Mouse (Mus musculus): ENCODE data around the gene Lrg1. TPM values are rescaled to one million over a fixed set of nuclear protein-coding genes. Genes with fewer than 3 reads are reported as not detected.
"Not testable (repeated sequence)": the region's sequence is repeated elsewhere in the genome, so short reads cannot be mapped to it uniquely, and the experiment has no call there.

The Lrg1 gene
- total RNA-seq, 2 experiments from 2014 or later = 0.49 to 0.79 TPM

- no peak for DNase-seq (ENCODE audit: extremely low spot score in 1 of 2, low spot score in 2 of 2)
- intact Hi-C loops (cut with DNase I) = no loop called here
These were observed 5.6 kb downstream of the Lrg1 start for GRCm38 (mm10) chr17:56116193-56116592.

DNA sequence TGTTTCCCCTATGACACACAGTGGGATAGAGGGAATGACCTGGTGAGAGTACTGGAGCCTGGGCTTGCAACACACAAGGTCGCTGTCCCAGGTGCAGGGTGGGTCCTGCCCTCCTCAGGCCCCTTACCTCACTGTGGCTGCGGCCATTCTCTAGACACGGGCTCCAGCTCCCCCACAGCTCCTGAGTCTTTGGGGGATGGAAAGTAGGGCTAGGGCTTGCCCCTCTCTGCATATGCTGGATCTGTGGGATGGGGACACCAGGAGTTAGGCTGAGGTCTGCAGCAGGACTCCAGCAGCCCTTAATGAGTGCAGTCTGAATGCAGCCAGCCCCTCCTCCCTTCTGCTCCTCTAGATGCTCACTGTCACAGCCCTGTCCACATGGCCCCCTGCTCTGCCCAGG, 9.1 kb downstream of the Lrg1 start:
- DNase-seq (ENCODE audit: extremely low spot score in 1 of 2, low spot score in 2 of 2) = no peak
- intact Hi-C loops (cut with DNase I) = no loop called here

GRCm38 (mm10) chr17:56111864-56112263, 9.9 kb downstream of the Lrg1 start:
- DNase-seq (ENCODE audit: extremely low spot score in 1 of 2, low spot score in 2 of 2) = peak in 1 of 2 experiments; percentile 73
- intact Hi-C loops (cut with DNase I) = no loop called here

DNA sequence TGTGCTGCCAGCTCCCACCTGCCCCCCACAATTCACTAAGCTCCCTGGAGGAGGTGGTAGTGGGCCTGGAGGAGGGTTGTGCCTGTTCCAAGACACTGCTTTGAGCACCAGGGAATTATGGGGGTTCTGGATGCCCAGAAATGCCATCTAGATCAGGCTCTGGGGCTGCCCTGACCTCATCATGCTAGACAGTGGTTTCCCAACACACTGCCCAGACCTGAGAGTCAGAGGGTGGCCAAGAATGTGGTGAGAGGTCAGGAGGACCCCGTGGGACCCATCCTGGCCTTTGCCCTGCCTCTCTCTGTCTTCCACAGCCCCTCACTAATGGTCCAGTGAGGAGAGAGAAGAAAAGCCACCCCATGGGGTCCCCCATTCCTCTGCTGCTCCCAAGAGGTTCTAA, 10.8 kb downstream of the Lrg1 start:
- intact Hi-C loops (cut with DNase I) = no loop called here
- no peak for DNase-seq (ENCODE audit: extremely low spot score in 1 of 2, low spot score in 2 of 2)

GRCm38 (mm10) chr17:56110571-56110970, 11.2 kb downstream of the Lrg1 start:
- DNase-seq (ENCODE audit: extremely low spot score in 1 of 2, low spot score in 2 of 2) = no peak
- intact Hi-C loops (cut with DNase I) = no loop called here

DNA sequence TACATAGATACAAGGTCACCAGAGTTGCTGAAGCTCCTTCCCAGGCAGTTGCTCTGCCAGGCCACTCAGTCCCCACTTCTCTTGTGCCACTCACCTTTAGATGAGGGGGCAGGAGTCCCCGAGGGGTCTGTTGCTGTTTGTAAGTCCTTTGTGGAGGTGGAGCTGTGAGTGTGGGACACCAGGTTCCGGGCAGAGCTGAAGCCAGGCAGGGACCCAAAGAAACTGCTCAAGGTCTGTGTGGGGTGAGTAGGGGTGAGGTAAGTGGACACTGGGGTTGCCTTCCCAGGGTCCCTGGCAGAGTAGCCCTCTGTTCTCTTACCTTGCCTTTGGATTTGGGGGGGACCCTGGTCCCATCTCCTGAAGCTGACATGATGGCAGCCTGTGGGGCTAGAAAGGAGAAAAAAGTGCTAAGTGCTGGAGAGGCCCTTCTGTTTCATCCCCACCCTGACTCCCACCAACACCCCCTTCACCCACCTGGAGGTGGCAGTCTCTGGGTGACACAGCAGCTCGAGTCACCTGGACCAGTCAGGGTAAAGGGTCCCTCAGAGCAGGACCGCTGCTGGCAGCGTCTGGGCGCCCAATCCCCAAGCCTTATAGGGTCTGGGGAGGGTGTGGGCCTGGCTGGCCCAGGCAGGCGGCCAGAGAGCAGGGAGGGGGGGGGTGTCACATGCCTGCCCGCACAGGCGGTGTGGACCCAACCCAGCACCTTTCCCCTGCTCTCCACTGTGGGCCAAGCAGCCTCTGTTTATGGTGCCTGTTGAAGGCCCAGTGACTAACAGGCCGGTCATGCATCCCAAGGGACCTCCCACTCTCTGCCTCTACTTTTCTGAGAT, 12.4 kb downstream of the Lrg1 start, which contains the start of gene Plin4:
Gene Plin4 (minus strand): TSS at position 585 of the 833 bp plus-strand sequence.
- DNase-seq (ENCODE audit: extremely low spot score in 1 of 2, low spot score in 2 of 2) = no peak
- intact Hi-C loops (cut with DNase I) = no loop called here

- intact Hi-C loops (cut with DNase I) = no loop called here
- DNase-seq (ENCODE audit: extremely low spot score in 1 of 2, low spot score in 2 of 2) = no peak
These were observed 13.3 kb downstream of the Lrg1 start for GRCm38 (mm10) chr17:56108334-56109044.

GRCm38 (mm10) chr17:56107736-56108135, 14.1 kb downstream of the Lrg1 start:
- intact Hi-C loops (cut with DNase I) = no loop called here

GRCm38 (mm10) chr17:56106981-56107380, 14.8 kb downstream of the Lrg1 start:
- intact Hi-C loops (cut with DNase I) = no loop called here
- no peak for DNase-seq (ENCODE audit: extremely low spot score in 1 of 2, low spot score in 2 of 2)

More at GRCm38 (mm10) chr17:56107736-56108135, 14.1 kb downstream of the Lrg1 start:
- no peak for DNase-seq (ENCODE audit: extremely low spot score in 1 of 2, low spot score in 2 of 2)

DNA sequence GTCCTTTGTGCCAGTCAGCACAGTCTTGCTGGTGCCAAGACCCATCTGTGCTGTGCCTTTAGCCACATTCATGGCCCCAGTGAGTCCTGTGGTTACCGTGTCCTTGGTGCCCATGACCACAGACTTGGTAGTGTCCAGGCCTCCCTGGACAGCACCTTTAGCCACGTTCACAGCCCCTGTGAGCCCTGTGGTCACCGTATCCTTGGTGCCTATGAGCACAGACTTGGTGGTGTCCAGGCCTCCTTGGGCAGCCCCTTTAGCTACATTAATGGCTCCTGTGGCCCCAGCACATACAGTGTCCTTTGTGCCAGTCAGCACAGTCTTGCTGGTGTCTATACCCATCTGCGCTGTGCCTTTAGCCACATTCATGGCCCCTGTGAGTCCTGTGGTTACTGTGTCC, 15.4 kb downstream of the Lrg1 start:
- intact Hi-C loops (cut with DNase I); DNase-seq (ENCODE audit: extremely low spot score in 1 of 2, low spot score in 2 of 2): not testable (repeated sequence)

DNA sequence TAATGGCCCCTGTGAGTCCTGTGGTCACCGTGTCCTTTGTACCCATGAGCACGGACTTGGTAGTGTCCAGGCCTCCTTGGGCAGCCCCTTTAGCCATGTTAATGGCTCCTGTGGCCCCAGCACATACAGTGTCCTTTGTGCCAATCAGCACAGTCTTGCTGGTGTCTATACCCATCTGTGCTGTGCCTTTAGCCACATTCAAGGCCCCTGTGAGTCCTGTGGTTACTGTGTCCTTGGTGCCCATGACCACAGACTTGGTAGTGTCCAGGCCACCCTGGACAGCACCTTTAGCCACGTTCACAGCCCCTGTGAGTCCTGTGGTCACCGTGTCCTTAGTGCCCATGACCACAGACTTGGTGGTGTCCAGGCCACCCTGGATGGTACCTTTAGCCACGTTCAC, 17.0 kb downstream of the Lrg1 start:
- intact Hi-C loops (cut with DNase I); DNase-seq (ENCODE audit: extremely low spot score in 1 of 2, low spot score in 2 of 2): not testable (repeated sequence)

- intact Hi-C loops (cut with DNase I) = no loop called here
- no peak for DNase-seq (ENCODE audit: extremely low spot score in 1 of 2, low spot score in 2 of 2)
These were observed 18.1 kb downstream of the Lrg1 start for GRCm38 (mm10) chr17:56103465-56104285.

- intact Hi-C loops (cut with DNase I) = no loop called here
- DNase-seq (ENCODE audit: extremely low spot score in 1 of 2, low spot score in 2 of 2) = no peak
These were observed 18.9 kb downstream of the Lrg1 start for GRCm38 (mm10) chr17:56102927-56103326.

- intact Hi-C loops (cut with DNase I) = no loop called here
- no peak for DNase-seq (ENCODE audit: extremely low spot score in 1 of 2, low spot score in 2 of 2)
These were observed 19.6 kb downstream of the Lrg1 start for GRCm38 (mm10) chr17:56102158-56102557.

- intact Hi-C loops (cut with DNase I) = no loop called here
These were observed 21.0 kb downstream of the Lrg1 start for GRCm38 (mm10) chr17:56100811-56101210.

GRCm38 (mm10) chr17:56098711-56099572, 22.9 kb downstream of the Lrg1 start:
- intact Hi-C loops (cut with DNase I) = no loop called here

More at GRCm38 (mm10) chr17:56100811-56101210, 21.0 kb downstream of the Lrg1 start:
- DNase-seq (ENCODE audit: extremely low spot score in 1 of 2, low spot score in 2 of 2) = no peak

DNA sequence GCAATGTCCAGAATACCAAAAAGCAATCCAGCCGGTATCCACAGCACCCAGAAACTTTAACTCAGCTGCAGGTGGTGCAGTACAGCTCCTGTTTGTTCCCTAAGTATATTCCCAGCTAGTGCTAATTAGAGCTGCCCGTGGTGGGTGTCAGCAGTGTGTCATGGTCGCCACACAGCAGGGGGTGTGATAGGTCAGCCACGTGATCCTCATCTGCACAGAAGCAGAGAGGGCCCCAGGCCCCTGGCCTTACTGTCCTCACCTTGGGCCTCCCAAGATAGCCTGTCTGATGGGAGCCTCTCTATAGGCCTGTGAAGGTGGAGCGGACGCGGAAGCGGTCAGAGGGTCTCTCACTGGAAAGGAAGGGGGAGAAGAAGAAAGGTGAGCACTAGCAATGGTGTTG, 23.6 kb downstream of the Lrg1 start:
- no peak for DNase-seq (ENCODE audit: extremely low spot score in 1 of 2, low spot score in 2 of 2)
- intact Hi-C loops (cut with DNase I) = no loop called here

More at GRCm38 (mm10) chr17:56098711-56099572, 22.9 kb downstream of the Lrg1 start:
- DNase-seq (ENCODE audit: extremely low spot score in 1 of 2, low spot score in 2 of 2) = no peak

DNA sequence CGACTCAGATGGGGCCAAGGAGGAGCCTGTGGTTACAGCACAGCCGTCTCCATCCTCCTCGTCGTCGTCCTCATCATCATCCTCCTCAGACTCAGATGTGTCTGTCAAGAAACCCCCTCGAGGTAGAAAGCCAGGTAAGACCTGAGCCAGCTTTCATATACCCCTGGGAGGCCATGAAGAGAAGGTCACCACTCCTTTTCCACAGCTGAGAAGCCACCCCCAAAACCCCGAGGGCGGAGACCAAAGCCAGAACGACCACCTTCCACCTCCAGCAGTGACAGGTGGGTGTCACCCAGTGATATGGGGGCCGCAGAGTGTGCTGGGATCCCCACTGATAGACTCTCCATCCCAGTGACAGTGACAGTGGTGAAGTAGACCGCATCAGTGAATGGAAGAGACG, 24.9 kb downstream of the Lrg1 start:
- no peak for DNase-seq (ENCODE audit: extremely low spot score in 1 of 2, low spot score in 2 of 2)

More for the DNA sequence above, 24.9 kb downstream of the Lrg1 start:
- intact Hi-C loops (cut with DNase I) = no loop called here

Measured in left cerebral cortex, postnatal 10 days (tissue).